Mouse (Mus musculus) layer of hippocampus, adult 9-11 months (tissue): Measurements from ENCODE around the gene Crtac1.
A peak's percentile ranks its signal among the peaks of the same experiment; 100 is the strongest.

ENCODE experiments used
- DNase-seq: peaks from one replicate; pipeline ENCODE4 v3.0.0; 2022

Crtac1 gene

GRCm38 (mm10) chr19:42431485-42432190 is at the start of gene Crtac1:
Gene Crtac1 (minus strand): TSS chr19:42431783.
- DNase-seq = peak; percentile 91

GRCm38 (mm10) chr19:42478303-42478702 is 46.7 kb upstream of the Crtac1 start:
- no peak for DNase-seq

- DNase-seq = no peak
Observed at GRCm38 (mm10) chr19:42477769-42478168, 46.2 kb upstream of the Crtac1 start.

DNA sequence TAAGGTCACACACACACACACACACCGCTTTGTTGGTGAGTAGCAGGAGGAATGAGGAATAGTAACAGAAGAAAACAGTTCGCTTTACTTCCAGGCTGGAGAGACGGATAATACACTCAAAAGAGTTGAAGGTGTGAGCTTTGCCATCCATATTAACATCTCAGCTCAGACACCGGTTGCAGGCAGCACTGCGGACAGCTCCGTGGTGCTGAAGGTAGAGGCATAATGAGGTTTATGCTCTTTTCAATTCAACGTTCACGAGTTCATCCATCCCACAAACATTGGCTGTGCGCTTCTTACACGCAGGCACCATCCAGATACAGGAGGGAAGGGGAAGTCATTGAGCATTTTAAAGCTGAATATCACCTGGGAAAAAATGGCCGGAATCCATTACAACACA is 41.2 kb upstream of the Crtac1 start:
- no peak for DNase-seq

- no peak for DNase-seq
Observed at GRCm38 (mm10) chr19:42471571-42471970, 40.0 kb upstream of the Crtac1 start.

DNA sequence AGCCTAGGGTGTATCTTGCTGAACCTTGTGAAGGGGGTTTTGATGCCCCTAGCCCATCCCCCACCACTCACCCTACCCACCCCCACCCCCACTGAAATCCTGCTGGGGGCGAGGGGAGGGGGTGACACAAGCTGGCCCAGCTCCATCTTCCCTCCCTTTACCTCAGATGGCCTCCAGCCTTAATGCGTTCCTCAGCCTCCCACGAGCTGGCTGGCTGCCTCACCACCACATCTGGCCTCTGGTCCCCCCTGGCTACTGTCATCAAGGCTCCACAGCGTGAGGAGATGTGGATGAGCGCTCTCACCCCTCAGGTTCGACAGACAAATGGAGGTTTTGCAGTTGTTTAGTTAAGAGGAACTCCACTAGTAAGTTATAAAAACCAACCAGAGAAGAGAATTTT is 30.3 kb upstream of the Crtac1 start:
- no peak for DNase-seq

GRCm38 (mm10) chr19:42461353-42461752 is 29.8 kb upstream of the Crtac1 start:
- DNase-seq = no peak

GRCm38 (mm10) chr19:42459512-42459911 is 27.9 kb upstream of the Crtac1 start:
- no peak for DNase-seq

DNA sequence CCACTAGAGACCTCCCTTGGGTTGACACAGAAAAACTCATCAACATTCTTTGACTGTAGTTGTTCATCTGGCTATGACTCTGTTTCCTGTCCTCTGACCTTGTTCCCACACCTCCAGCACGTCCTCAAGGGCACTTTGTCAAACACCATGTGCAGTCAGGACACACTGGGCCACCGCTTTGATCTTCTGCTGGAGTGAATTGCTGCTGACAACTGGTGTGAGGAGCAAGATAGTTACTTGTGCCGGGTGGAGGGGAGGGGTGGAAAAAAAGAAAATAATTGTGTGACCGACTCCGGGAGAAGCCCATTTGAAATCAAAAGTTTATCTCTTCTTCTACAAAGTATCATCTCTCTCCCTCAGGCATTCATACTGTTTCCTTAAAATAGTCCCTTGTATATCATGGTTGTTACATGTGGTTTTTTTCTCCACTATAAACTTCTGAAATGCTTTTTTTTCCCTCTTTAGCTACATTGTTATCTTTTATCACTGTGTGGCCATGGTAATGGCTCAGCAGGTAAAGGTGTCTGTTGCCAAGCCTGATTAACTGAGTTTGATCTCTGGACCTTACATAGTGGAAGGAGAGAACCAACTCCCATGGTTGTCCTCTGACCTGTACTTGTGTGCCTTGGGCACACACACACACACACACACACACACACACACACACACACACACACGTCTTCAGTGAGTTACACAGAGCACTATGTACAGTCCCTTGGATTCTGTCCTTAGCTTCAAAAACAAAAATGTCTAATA is 23.1 kb upstream of the Crtac1 start:
- no peak for DNase-seq

GRCm38 (mm10) chr19:42454006-42454405 is 22.4 kb upstream of the Crtac1 start:
- DNase-seq = no peak

- DNase-seq = no peak
Observed at GRCm38 (mm10) chr19:42452539-42452938, 21.0 kb upstream of the Crtac1 start.

DNA sequence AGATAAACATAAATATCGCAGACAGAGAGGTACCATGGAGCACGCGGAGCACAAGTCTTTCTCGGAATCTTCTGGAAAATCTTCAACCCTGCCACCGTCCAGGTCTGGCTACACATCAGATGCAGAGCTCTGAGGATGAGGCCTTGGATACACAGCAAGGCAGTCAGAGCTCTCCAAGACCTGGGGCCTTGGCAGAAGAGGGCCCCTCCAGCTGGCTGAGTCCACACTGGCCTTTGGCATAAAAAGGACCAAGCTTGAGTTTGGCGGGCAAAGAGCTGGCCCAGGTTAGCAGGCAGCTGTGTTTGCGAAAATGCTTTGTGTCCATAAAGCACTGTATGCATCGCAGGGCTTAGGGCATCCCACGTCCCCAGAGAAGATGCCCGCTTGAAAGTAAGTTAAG is 17.0 kb upstream of the Crtac1 start:
- no peak for DNase-seq

- no peak for DNase-seq
Observed at GRCm38 (mm10) chr19:42443887-42444409, 12.4 kb upstream of the Crtac1 start.

GRCm38 (mm10) chr19:42443266-42443665 is 11.7 kb upstream of the Crtac1 start:
- peak; percentile 64 for DNase-seq

- no peak for DNase-seq
Observed at GRCm38 (mm10) chr19:42442246-42443197, 10.9 kb upstream of the Crtac1 start.

DNA sequence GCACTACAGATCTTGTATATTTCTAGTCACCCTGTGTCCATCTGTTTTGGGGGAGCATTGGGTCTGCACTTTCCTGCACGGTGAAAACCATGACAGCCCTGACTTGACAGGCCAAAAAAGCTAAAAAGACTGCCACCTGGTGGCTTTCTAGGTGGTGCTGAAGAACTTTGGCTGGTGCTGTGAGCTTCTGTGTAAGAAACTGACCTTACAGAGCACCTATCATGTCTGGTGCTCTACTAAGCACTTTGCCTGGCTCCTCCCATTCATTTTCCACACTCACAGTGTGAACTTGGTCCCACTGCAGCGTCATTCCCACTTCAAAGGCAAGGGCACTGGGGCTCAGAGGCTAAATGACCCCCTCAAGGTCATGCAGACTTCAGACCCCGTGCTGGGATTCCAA is 8.5 kb upstream of the Crtac1 start:
- DNase-seq = no peak

- no peak for DNase-seq
Observed at GRCm38 (mm10) chr19:42439353-42439752, 7.8 kb upstream of the Crtac1 start.

DNA sequence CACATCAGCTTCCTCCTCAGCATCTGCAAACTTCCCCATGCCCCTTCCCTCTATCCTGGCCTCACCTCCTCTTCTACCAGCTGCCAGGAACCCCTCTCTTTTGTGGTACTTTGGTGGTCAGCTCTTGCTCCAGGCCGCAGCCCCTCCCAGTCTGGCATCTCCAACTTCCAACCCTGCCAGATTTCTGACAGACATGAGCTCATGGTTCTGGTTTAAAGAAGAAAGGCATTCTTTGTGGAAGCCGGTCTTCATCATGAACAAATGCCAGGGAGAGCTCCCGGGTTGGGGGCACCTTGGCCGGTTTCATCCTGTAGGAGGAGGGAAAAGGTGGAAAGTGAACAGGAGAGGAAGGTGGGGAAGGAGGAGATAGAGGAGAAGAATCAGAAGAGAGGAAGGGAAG is 4.0 kb upstream of the Crtac1 start:
- no peak for DNase-seq

DNA sequence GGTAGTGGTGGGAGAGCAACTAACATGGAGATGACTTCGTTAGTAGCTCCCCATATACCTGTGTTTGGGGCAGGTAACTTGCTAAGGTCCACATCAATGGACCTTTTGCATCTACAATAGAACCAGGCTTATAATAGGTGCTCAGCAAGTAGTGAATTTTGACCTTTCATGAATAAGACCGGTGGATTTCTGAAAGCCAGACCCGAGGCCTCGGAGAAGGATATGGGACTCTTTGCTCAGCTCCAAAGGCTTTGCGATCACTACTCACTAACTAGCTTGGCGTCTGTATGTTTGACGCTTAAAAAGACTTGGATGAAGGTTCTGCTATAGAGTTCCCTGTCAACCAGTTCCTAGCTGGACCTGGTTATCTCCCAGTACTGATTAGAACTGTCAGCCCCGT is 1.2 kb upstream of the Crtac1 start:
- DNase-seq = no peak

DNA sequence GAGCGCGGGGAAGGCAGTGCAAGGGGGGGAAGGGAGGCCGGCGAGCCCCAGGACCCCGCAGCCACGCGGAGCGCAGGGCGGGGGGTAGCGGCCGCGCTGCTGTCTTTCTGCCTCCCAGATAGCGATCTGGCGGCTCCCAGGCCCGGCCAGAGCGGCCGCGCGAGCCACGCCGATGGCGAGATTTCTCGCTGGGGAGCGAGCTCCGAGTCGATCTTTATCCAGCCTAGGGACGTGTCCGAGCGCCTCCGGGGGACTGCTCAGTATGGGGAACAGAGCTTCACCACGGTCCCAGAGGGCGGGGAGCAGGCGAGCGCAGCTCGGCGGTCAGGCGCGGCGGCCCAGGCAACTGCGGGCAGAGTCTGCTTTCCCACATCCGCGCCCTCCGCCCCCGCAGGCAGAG is 608 bp upstream of the Crtac1 start:
- no peak for DNase-seq

GRCm38 (mm10) chr19:42430981-42431380 is 602 bp downstream of the Crtac1 start:
- DNase-seq = peak; percentile 31

DNA sequence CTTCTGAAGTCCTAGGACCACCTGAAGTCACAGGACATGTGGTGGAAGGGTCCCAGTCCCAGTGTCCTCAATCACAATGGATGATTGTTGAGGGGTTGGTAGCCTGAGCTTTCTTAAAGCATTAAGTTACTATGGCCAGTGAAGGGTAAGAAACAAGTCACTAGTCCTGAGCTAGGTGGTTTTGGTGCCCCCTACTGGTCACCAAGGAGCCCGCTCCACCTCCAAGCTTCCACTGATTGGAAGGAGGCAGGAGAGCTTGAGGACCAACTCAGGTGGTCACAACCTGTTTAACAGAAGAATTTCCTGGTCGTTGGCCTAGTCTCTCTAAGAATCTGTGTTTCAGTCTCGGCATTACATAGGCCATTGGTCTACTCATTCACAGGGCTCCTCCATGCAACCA is 2.2 kb downstream of the Crtac1 start:
- DNase-seq = no peak

- DNase-seq = no peak
Observed at GRCm38 (mm10) chr19:42425208-42425607, 6.4 kb downstream of the Crtac1 start.
